Mouse (Mus musculus) heart, postnatal 36 days (tissue): Measurements from ENCODE around the gene Man1b1. TPM values are rescaled to one million over a fixed set of nuclear protein-coding genes. Genes with fewer than 3 reads are reported as not detected.

ENCODE experiments used
- DNase-seq, 2 experiments: peaks; one replicate each; pipeline ENCODE4 v3.0.0; 2021 to 2022
- intact Hi-C: fragments of 180-260 bp; cut with DNase I; formaldehyde crosslinking; loops from one replicate; pipeline ENCODE4 v1.15.1; 2025
- total RNA-seq, 2 experiments: library from RNA; stranded (reverse); gene quantifications; 2 replicates each; pipeline ENCODE4 v1.2.3; 2021

Gene Man1b1
- total RNA-seq, 2 experiments from 2014 or later, result 21.9 to 23.2 TPM

- intact Hi-C loops, result no loop called here
- DNase-seq, result peak; percentile 69 to 75
These were observed 24.3 kb downstream of the Man1b1 start, which contains the start of gene Dpp7 for GRCm38 (mm10) chr2:25356208-25357079. Gene Dpp7 (minus strand): TSS chr2:25356359.

- intact Hi-C loops, result no loop called here
- DNase-seq, result no peak
These were observed 27.7 kb downstream of the Man1b1 start for GRCm38 (mm10) chr2:25359848-25360247.

GRCm38 (mm10) chr2:25363478-25364178, 31.5 kb downstream of the Man1b1 start:
- intact Hi-C loops, result no loop called here

GRCm38 (mm10) chr2:25364313-25364712, 32.2 kb downstream of the Man1b1 start:
- no peak for DNase-seq
- intact Hi-C loops, result no loop called here

More at GRCm38 (mm10) chr2:25363478-25364178, 31.5 kb downstream of the Man1b1 start:
- DNase-seq, result no peak

GRCm38 (mm10) chr2:25364761-25365090, 32.6 kb downstream of the Man1b1 start:
- DNase-seq, result no peak

DNA sequence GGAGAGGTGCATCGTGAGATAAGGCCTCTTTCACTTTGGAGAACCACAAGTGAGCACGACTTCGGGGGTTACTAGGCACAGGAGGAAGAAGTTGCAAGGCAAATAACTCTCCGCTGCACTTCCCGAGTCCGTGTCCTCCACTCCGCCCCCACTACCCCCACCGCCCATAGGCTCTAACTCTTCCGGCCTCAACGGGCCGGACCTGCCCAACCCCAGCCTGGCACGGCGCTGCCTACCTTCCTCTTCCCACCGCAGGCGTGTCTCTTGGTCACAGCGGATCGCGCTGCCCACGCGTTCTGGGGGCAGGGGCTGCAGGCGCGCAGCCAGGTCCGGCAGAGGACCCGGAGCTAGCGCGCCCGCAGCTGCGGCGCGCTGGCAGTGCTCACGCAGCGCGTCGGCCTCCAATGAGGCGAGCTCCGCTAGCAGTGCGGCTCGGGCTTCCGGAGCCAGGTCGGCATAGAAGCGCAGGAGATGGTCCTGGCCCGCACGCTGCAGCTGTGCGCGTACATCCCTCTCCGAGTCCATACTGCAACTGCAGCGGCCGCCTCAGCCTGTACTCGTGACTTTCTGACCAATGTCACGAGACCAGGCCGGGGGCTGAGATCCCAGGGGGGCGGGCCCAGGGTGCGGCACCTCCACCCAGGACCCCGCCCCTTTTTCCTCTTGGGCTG, 33.1 kb downstream of the Man1b1 start, which contains the start of gene Uap1l1:
TSS of gene Uap1l1 (minus strand) at position 592 of the 671 bp plus-strand sequence.
- DNase-seq, result peak; percentile 78 to 80
- intact Hi-C loops, result no loop called here

More at GRCm38 (mm10) chr2:25364761-25365090, 32.6 kb downstream of the Man1b1 start:
- intact Hi-C loops, result no loop called here

DNA sequence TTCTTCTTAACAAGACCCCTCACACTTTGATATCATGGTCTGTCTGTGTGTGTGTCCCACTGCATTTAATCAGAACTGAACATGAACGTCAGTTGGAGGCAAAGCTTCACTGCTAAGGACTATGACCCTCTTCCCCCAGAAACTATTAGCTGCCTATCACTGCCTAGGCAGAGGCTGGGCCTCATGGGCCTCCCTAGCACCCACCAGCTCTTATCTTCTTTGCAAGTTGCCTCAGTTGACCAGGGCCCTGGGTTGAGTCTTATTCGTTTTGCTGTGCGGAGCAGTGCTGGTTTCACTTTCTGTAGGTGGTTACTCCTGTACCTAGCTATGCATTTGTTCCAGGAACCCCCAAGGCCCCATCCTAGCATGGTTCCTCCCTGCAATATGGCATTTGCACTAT, 37.9 kb downstream of the Man1b1 start:
- DNase-seq, result no peak
- intact Hi-C loops, result no loop called here

- DNase-seq, result peak; percentile 79 to 80
- intact Hi-C loops, result no loop called here
These were observed 39.9 kb downstream of the Man1b1 start, which contains the start of gene Sapcd2 for GRCm38 (mm10) chr2:25371764-25372643. Gene Sapcd2 (plus strand): TSS chr2:25372321.

DNA sequence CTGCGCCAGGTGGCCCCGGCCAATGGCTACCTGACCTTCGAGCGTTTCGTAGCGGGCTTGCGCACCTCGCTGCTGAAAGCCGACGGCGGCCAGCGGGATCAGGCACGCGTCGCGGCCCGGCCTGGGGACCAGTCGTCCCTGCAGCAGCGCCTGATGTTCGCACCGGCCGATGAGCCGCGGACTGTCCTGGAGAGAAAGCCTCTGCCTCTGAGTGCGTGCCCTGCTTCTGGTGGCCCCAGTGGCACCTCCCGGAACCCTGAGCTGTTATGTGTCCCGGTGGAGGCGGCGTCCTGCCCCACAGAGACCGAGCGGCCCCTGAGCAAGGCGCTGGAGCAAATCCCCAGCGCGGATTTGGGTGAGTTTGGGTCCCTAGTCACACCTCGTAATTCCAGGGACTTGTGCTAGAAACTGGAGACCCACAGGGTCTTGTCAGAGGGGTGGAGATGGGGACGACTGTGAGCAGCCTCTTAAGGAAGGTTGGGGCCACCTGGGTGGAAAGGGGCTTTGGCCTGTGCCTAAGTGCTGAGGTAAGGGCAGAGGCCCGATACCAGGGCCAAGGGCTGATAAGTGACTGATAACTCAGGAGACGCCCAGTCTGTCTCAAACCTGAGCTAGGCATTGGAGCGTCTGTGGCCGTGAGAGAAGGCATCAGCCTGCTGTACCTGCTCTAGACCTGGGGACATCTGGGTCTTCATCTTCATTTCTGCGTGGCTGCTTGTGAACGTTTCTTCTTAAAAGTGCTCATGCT, 40.7 kb downstream of the Man1b1 start:
- intact Hi-C loops, result no loop called here
- no peak for DNase-seq

GRCm38 (mm10) chr2:25373431-25373830, 41.3 kb downstream of the Man1b1 start:
- DNase-seq, result no peak
- intact Hi-C loops, result no loop called here

DNA sequence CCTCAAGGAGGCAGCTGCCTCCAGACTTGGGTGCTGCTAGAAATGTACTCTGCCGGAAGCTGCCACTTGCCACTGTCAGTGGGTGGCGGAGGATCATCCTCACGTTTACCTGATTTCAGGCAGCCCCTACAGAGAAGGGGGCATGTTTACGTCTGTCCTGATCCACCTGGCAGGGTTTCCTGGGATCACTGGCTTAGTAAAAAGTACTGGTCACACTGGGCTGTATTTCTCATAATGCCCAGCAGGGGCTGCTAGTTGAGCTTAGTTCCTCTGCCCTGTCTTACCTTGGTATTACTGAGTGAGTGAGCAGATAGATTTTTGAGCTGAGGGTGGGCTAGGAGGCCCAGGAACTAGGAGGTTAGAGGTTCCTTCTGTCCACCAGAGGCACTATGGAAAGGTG, 44.5 kb downstream of the Man1b1 start:
- peak; percentile 61 to 67 for DNase-seq
- intact Hi-C loops, result loop anchor here (2.0 to 5.0 kb wide), 2 partner anchors 36 to 50 kb away; no protein-coding TSS in a partner anchor

- intact Hi-C loops, result no loop called here
- DNase-seq, result no peak
These were observed 52.4 kb downstream of the Man1b1 start for GRCm38 (mm10) chr2:25384492-25384891.

GRCm38 (mm10) chr2:25391266-25391665, 59.1 kb downstream of the Man1b1 start:
- no peak for DNase-seq
- intact Hi-C loops, result no loop called here

DNA sequence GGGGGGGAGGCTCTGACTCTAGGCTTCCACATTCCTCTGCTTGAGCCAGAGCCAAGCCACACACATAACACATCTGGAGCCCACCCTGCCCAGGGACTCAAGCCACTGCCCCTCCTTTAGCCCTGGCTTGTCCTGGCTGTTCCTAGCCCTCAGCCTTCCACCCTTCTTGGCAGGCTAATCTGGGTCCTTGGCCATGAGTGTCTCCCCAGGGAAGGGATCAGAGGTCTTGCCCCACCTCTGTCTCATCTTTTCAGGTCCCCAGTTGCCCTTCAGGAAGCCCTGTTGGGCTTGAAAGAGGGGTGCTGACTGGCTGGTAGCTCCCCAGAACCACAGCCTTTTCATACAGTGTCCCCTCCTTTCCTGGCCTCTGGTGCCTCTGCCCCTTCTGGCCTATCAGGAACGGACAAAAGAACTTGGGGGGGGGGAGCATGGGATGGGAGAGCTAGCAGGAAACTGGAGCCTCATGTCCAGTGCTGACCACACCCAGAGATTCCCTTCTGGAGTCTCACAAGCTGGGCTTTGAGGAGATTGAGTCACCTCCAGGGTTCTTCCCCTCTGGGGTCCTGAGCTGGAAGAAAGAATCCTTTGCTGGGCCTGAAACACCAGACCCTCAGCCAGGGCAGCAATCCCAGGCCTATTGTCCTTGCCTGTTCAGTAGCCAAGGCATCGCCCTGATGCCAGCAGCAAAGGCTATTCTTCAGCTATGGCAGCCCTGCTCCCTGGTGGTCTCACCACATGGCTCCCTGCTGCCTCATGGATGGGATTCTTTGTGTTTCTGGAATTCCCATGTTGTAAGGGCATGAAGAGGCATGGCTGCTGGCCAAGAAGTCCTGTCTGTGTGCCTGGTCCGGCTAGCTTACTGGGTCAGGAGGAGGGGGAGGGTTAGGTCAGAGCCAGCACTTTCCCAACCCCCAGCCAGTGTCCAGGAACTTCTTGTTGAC, 62.4 kb downstream of the Man1b1 start:
- peak; percentile 52 to 71 for DNase-seq
- intact Hi-C loops, result loop anchor here (5.0 kb wide), 1 partner anchor 112 kb away; no protein-coding TSS in a partner anchor

DNA sequence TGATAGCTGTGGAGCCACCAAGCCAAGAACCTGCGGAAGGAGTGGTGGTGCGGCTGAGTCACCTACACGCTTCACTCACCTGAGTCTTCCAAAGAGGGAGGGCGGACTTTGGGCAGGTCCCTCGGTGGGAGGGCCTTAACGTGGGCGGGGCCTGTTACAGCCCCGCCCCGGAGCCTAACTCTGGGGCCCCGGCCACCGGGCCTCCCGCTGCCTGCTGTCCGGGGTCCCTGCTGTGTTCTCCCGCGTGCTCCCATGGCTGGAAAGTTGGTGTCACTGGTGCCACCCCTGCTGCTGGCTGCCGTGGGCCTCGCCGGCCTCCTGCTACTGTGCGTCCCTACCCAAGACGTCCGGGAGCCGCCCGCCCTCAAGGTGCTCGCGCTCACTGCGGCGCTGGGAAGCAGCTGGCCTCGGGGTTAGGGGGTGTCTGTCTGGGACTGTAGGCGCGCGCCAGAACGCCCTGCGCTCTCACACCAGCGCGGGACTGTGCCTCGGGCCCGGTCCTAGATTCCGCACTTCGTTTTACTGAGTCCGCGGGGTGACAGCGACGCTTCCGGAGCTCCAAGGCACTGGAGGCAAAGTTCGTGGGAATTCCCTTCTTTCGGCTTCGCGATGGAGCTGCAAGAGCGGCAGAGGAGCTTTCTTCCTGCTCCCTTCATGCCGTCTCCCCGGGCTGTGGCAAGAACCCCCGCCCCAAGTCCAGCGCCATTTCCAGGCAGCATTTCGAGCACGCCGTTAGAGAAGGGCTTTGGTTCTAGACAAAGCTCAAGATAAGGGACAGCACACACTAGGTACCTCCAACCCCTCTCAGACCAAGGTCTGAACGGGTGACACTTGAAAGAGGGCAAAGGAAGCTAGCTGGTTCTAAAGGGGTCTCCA, 63.8 kb downstream of the Man1b1 start, which contains the start of gene Entpd2:
TSS of gene Entpd2 (plus strand) at position 154 of the 876 bp plus-strand sequence.
- intact Hi-C loops, result loop anchor here (5.0 kb wide), 1 partner anchor 114 kb away; no protein-coding TSS in a partner anchor
- peak; percentile 45 to 67 for DNase-seq

DNA sequence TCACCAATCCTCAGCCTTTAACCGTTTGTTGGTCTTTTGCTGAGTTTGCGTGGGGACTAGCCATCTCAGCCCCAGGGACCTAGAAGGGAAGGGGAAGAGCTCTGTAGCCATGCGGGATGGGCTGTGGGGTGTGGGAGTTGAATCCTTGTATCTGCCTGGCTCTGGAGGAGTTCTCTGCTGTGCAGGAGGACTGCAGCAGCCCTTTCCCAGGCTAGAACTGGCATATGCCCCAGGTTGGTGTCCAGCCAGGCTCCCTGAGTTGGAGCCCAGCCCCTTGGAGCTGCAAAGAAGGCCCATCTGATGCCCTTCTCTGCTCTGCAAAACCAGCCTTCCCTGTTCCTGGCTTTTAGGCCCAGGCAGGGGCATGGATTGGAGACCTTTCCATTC, 64.5 kb downstream of the Man1b1 start:
- peak; percentile 58 to 63 for DNase-seq
- intact Hi-C loops, result loop anchor here (5.0 kb wide), 1 partner anchor 114 kb away; no protein-coding TSS in a partner anchor

DNA sequence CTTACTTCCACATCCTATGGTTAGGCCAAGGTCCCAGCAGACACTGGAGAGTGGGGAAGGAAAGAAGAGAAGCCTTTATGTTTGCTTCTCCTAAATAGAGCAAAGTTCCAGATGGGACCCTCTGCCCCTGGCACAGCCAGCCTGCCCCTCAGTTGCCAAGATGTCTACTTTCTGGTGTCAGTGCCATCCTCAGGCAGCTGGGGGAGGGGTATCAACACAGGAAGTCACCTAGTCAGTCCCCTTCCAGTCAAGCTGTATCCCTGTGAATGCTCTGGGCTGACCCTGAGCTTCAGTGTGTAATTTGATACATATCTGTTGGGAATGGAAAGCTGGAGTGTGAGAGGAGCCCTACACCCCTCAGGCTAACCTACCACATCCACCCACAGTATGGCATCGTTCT, 64.9 kb downstream of the Man1b1 start:
- DNase-seq, result no peak
- intact Hi-C loops, result loop anchor here (5.0 kb wide), 1 partner anchor 115 kb away; no protein-coding TSS in a partner anchor
